Mouse (Mus musculus) lung, postnatal 0 days (tissue): ENCODE results near the gene Mdfi. TPM values are rescaled to one million over a fixed set of nuclear protein-coding genes. Genes with fewer than 3 reads are reported as not detected.

ENCODE experiments used
- ATAC-seq: fragments of 200-750 bp; cut with Nextera tagmentation; 2 replicates; pipeline ENCODE4 v1.8.0; 2017; ENCODE audit warnings: moderate library complexity
- DNase-seq: peaks from one replicate; pipeline ENCODE4 v3.0.0-alpha.2; 2016; ENCODE audit warnings: low spot score
- H3K27ac ChIP-seq: fragments of 300-500 bp; sonication (generic); 2 replicates; pipeline ENCODE4 v1.5.1; 2014; ENCODE audit warnings: antibody characterized with exemption, mild to moderate bottlenecking, low read length, mixed read lengths
- H3K27me3 ChIP-seq: fragments of 300-500 bp; sonication (generic); replicated peaks from 2 replicates; pipeline ENCODE4 v1.6.1; 2014; ENCODE audit warnings: low read length, mixed read lengths; ENCODE audit not compliant: insufficient read depth
- H3K36me3 ChIP-seq: fragments of 300-500 bp; sonication (generic); 2 replicates; pipeline ENCODE4 v1.6.1; 2014; ENCODE audit warnings: low read length, mixed read lengths; ENCODE audit not compliant: insufficient read depth
- H3K4me1 ChIP-seq: fragments of 300-500 bp; sonication (generic); 2 replicates; pipeline ENCODE4 v1.6.1; 2014; ENCODE audit warnings: antibody characterized with exemption, low read depth, low read length, mixed read lengths; ENCODE audit not compliant: insufficient read depth
- H3K4me2 ChIP-seq: fragments of 300-500 bp; sonication (generic); replicated peaks from 2 replicates; pipeline ENCODE4 v1.6.1; 2014; ENCODE audit warnings: low read depth, mild to moderate bottlenecking, low read length, moderate library complexity, mixed read lengths
- H3K4me3 ChIP-seq: fragments of 300-500 bp; sonication (generic); 2 replicates; pipeline ENCODE4 v1.5.1; 2014; ENCODE audit warnings: low read depth, low read length
- H3K9ac ChIP-seq: fragments of 300-500 bp; sonication (generic); replicated peaks from 2 replicates; pipeline ENCODE4 v1.6.1; 2014; ENCODE audit warnings: low read depth, mild to moderate bottlenecking
- H3K9me3 ChIP-seq: fragments of 300-500 bp; sonication (generic); 2 replicates; pipeline ENCODE4 v1.6.1; 2016; ENCODE audit warnings: low read length, mixed read lengths
- CTCF ChIP-seq: IDR thresholded peaks from 2 replicates; pipeline ENCODE4 v1.5.1; 2016; ENCODE audit warnings: antibody characterized with exemption, mild to moderate bottlenecking
- EP300 ChIP-seq: IDR thresholded peaks from 2 replicates; pipeline ENCODE4 v1.6.1; 2016; ENCODE audit warnings: antibody characterized with exemption, mild to moderate bottlenecking, control low read depth
- WGBS: fragments of 180-500 bp; shearing (Covaris S2); extraction: QIAGEN DNeasy Blood & Tissue Kit; methylation state at CpG from one replicate; pipeline ENCODE4 v1.1.7; 2014; 5-methylcytosine and 5-hydroxymethylcytosine counted together
- polyA plus RNA-seq: library from polyadenylated mRNA; unstranded; fragments of >200 nt; fragmentation: Nextera tagmentation; extraction: Ambion mirVana; gene quantifications from 2 replicates; pipeline ENCODE4 v1.2.1, GENCODE M21; 2015

Gene Mdfi
- polyA plus RNA-seq, 1 experiment from 2014 or later, result 9.3 TPM

GRCm38 (mm10) chr17:47788996-47789395 lies 45.5 kb downstream of the Mdfi start:
- Histone ChIP-seq H3K9ac (no peak overlapping the region), H3K4me1 (no peaks in the 10 kb centered on the region), H3K27ac (no peak overlapping the region), H3K27me3 (no peaks in the 10 kb centered on the region), H3K9me3 (no peaks in the 10 kb centered on the region), H3K4me2 (no peak overlapping the region), H3K36me3 (no peaks in the 10 kb centered on the region), H3K4me3 (no peak overlapping the region)
- no peak for TF ChIP-seq CTCF
- TF ChIP-seq EP300, result no peak
- DNase-seq (no peak), ATAC-seq (no peak)
- WGBS, result 81% methylated on average over 6 of the region's 6 CpGs

- no peaks in the 10 kb centered on the region for H3K4me1 ChIP-seq
- H3K9ac ChIP-seq, result no peak overlapping the region
- H3K27ac ChIP-seq, result no peak overlapping the region
- 23% methylated on average over 4 of the region's 4 CpGs for WGBS
- no peaks in the 10 kb centered on the region for H3K27me3 ChIP-seq
- no peaks in the 10 kb centered on the region for H3K36me3 ChIP-seq
- no peak overlapping the region for H3K4me2 ChIP-seq
- ATAC-seq, result no peak
- DNase-seq, result no peak
- no peaks in the 10 kb centered on the region for H3K9me3 ChIP-seq
- no peak overlapping the region for H3K4me3 ChIP-seq
- TF ChIP-seq EP300, result no peak
- no peak for TF ChIP-seq CTCF
These were observed 46.2 kb downstream of the Mdfi start for GRCm38 (mm10) chr17:47788306-47788705.

GRCm38 (mm10) chr17:47787632-47788031 lies 46.9 kb downstream of the Mdfi start:
- ATAC-seq (no peak), DNase-seq (no peak)
- no peaks in the 10 kb centered on the region for H3K36me3 ChIP-seq
- H3K9ac ChIP-seq, result no peak overlapping the region
- no peak overlapping the region for H3K4me3 ChIP-seq
- no peaks in the 10 kb centered on the region for H3K9me3 ChIP-seq
- no peak for TF ChIP-seq CTCF
- TF ChIP-seq EP300, result no peak
- H3K4me2 ChIP-seq, result no peak overlapping the region
- no peak overlapping the region for H3K27ac ChIP-seq
- WGBS, result 51% methylated on average over 8 of the region's 8 CpGs
- no peaks in the 10 kb centered on the region for H3K27me3 ChIP-seq
- H3K4me1 ChIP-seq, result no peaks in the 10 kb centered on the region

- DNase-seq, result peak; percentile 36
- H3K9ac ChIP-seq, result no peak overlapping the region
- WGBS, result 61% methylated on average over 6 of the region's 6 CpGs
- H3K36me3 ChIP-seq, result no peaks in the 10 kb centered on the region
- no peak overlapping the region for H3K27ac ChIP-seq
- H3K4me1 ChIP-seq, result no peaks in the 10 kb centered on the region
- no peak overlapping the region for H3K4me2 ChIP-seq
- TF ChIP-seq CTCF (no peak), EP300 (no peak)
- H3K9me3 ChIP-seq, result no peaks in the 10 kb centered on the region
- H3K4me3 ChIP-seq, result no peak overlapping the region
- no peaks in the 10 kb centered on the region for H3K27me3 ChIP-seq
- ATAC-seq, result peak; percentile 39
These were observed 50.1 kb downstream of the Mdfi start for GRCm38 (mm10) chr17:47784411-47784810.

GRCm38 (mm10) chr17:47783445-47784223 lies 50.9 kb downstream of the Mdfi start:
- no peak for ATAC-seq
- no peak for DNase-seq
- H3K27ac ChIP-seq, result no peak overlapping the region
- no peak for TF ChIP-seq CTCF
- TF ChIP-seq EP300, result no peak
- H3K36me3 ChIP-seq, result no peaks in the 10 kb centered on the region
- no peak overlapping the region for H3K4me2 ChIP-seq
- WGBS, result 57% methylated on average over 8 of the region's 8 CpGs
- no peak overlapping the region for H3K4me3 ChIP-seq
- H3K9ac ChIP-seq, result no peak overlapping the region
- H3K27me3 ChIP-seq, result no peaks in the 10 kb centered on the region
- H3K4me1 ChIP-seq, result no peaks in the 10 kb centered on the region
- no peaks in the 10 kb centered on the region for H3K9me3 ChIP-seq

GRCm38 (mm10) chr17:47782486-47782885 lies 52.0 kb downstream of the Mdfi start:
- WGBS, result 80% methylated on average over 3 of the region's 3 CpGs
- DNase-seq, result no peak
- H3K4me1 ChIP-seq, result no peaks in the 10 kb centered on the region
- no peaks in the 10 kb centered on the region for H3K36me3 ChIP-seq
- no peak overlapping the region for H3K27ac ChIP-seq
- H3K9ac ChIP-seq, result no peak overlapping the region
- no peaks in the 10 kb centered on the region for H3K9me3 ChIP-seq
- no peak overlapping the region for H3K4me2 ChIP-seq
- TF ChIP-seq CTCF, result no peak
- no peak for TF ChIP-seq EP300
- H3K4me3 ChIP-seq, result no peak overlapping the region
- H3K27me3 ChIP-seq, result no peaks in the 10 kb centered on the region
- no peak for ATAC-seq

GRCm38 (mm10) chr17:47780470-47780869 lies 54.0 kb downstream of the Mdfi start:
- 71% methylated on average over 10 of the region's 10 CpGs for WGBS
- H3K27ac ChIP-seq, result no peak overlapping the region
- no peak overlapping the region for H3K4me3 ChIP-seq
- no peak overlapping the region for H3K4me2 ChIP-seq
- no peaks in the 10 kb centered on the region for H3K36me3 ChIP-seq
- DNase-seq (no peak), ATAC-seq (no peak)
- no peaks in the 10 kb centered on the region for H3K27me3 ChIP-seq
- no peaks in the 10 kb centered on the region for H3K9me3 ChIP-seq
- TF ChIP-seq EP300, result no peak
- no peak for TF ChIP-seq CTCF
- H3K9ac ChIP-seq, result no peak overlapping the region
- no peaks in the 10 kb centered on the region for H3K4me1 ChIP-seq
